Mouse (Mus musculus): ENCODE measurements around the gene Abcb10. TPM values are rescaled to one million over a fixed set of nuclear protein-coding genes. Genes with fewer than 3 reads are reported as not detected.
A peak's percentile ranks its signal among the peaks of the same experiment; 100 is the strongest.

Gene Abcb10
- polyA plus RNA-seq, 1 experiment = 2.9 TPM

DNA sequence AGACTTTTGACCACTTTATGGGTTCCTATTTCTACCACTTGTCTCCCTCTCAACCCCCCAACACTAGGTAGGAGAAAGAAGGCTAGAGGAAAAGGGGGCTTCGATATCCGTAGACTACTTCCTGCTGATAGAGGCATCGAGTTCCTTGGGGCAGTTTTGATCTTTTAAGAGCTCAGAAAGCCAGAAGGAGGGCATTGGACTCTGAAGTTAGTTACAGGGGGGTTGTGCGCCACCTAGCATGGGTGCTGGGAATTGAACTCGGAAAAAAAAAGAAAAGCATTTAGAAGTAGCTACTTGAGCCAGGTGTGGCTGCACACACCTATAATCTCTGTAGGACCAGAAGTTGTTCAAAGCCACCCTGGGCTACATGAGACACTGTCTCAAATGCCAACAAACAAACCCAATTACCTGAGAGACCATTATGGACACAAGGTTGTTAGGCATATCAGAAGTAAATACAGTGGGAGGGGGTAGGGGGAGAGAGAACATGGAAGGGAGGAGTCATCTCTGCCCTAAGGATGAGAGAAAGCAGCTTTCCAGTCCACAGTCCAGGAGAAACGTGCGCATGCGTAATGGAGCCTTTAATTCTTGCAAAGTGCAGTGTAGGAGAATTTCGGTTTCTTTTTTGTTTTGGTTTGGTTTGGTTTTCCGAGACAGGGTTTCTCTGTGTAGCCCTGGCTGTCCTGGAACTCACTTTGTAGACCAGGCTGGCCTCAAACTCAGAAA lies 32.7 kb downstream of the Abcb10 start:
- Histone ChIP-seq H3K36me3 (ENCODE audit: control insufficient read depth, insufficient read depth, low read length) (0 out of 2 replicates have a peak, but pooled peaks cover 2% of the 10 kb centered on the region), H3K27ac (ENCODE audit: control insufficient read depth, insufficient read depth, low read depth, low read length) (peak overlapping the region; percentile 62; the same call in 1 of the 2 replicates), H3K4me3 (ENCODE audit: control insufficient read depth, low read depth, low read length) (peak overlapping the region; percentile 92; the same call in 1 of the 2 replicates), H3K27me3 (ENCODE audit: control insufficient read depth, insufficient read depth, low read length) (no peaks in the 10 kb centered on the region), H3K4me1 (ENCODE audit: control insufficient read depth, insufficient read depth, low read length) (peaks cover 3% of the 10 kb centered on the region; the same call in 1 of the 2 replicates)
- no peak for TF ChIP-seq POLR2A (IDR thresholded peaks at IDR 0.05; ENCODE audit: control insufficient read depth, low read depth, low read length)
- TF ChIP-seq CTCF (IDR thresholded peaks at IDR 0.05; ENCODE audit: control insufficient read depth, insufficient read depth, insufficient replicate concordance, low read depth, low read length) = no peak

DNA sequence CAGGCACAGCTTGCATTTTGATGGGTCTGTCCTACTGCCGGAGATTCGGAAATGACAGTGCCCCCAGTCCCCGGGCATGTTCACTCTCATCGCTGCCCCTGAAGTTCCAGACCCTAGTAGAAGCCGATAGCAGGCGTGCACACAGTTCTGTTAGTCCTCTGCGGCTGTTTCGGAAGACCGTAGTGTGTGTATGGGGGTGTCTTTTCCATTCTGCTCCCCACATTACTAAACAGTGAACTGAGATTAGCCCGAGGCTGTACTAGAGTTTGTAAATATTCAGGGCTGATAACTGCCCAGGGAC lies 33.3 kb downstream of the Abcb10 start:
- 0 out of 2 replicates have a peak, but pooled peaks cover 2% of the 10 kb centered on the region for H3K36me3 ChIP-seq (ENCODE audit: control insufficient read depth, insufficient read depth, low read length)
- H3K4me1 ChIP-seq (ENCODE audit: control insufficient read depth, insufficient read depth, low read length) = peaks cover 3% of the 10 kb centered on the region; the same call in 1 of the 2 replicates
- H3K27me3 ChIP-seq (ENCODE audit: control insufficient read depth, insufficient read depth, low read length) = no peaks in the 10 kb centered on the region
- peak overlapping the region; percentile 92 for H3K4me3 ChIP-seq (ENCODE audit: control insufficient read depth, low read depth, low read length)
- H3K27ac ChIP-seq (ENCODE audit: control insufficient read depth, insufficient read depth, low read depth, low read length) = peak overlapping the region; percentile 62
- TF ChIP-seq POLR2A (IDR thresholded peaks at IDR 0.05; ENCODE audit: control insufficient read depth, low read depth, low read length) = no peak
- no peak for TF ChIP-seq CTCF (IDR thresholded peaks at IDR 0.05; ENCODE audit: control insufficient read depth, insufficient read depth, insufficient replicate concordance, low read depth, low read length)

DNA sequence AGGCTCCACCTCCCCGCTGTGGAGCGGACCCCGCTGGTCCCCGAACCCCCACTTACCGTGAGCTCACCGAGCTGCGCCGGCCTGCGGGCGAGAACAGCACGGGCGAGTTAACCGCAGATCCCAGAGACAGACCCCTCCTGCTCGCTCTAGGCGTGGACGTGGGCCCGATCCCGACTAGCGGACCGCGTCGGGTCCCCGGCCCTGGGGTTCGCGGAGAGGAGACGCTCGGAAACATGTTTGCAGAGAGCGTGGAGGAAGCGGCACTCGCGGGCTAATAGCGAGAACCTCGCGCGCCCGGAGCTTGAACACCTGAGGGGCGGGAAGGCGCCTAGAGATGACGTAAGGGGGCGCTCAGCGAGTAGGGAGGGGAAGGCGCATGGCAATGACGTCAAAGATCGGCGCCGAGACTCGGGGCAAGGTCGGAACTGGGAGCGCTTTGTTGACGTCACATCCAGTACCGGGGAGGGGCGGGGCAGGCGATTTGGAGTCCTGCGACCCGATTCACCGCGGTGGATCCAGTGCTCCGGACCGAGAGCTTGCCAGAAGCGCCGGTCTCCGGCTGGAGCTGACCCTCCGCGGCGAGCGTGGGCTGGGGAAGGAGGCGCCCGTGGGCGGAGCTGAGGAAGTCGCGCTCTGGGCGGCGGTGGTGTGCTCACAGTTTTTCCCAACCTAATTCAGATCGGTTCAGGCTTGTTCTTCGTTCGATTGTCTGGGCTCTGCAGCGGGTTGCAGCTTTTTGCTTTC lies 33.8 kb downstream of the Abcb10 start, which contains the start of gene Nup133:
TSS of gene Nup133 (minus strand) at position 324 of the 744 bp plus-strand sequence.
- TF ChIP-seq POLR2A (IDR thresholded peaks at IDR 0.05; ENCODE audit: control insufficient read depth, low read depth, low read length) = peak; percentile 54; the same call in 1 of the 2 replicates
- TF ChIP-seq CTCF (IDR thresholded peaks at IDR 0.05; ENCODE audit: control insufficient read depth, insufficient read depth, insufficient replicate concordance, low read depth, low read length) = no peak
- peak within 1 kb of the TSS; percentile 65 for H3K27ac ChIP-seq (ENCODE audit: control insufficient read depth, insufficient read depth, low read depth, low read length)
- H3K27me3 ChIP-seq (ENCODE audit: control insufficient read depth, insufficient read depth, low read length) = no peaks in the 10 kb centered on the region
- H3K4me3 ChIP-seq (ENCODE audit: control insufficient read depth, low read depth, low read length) = peak within 1 kb of the TSS; percentile 92
- peaks cover 2% of the 10 kb centered on the region; the same call in 1 of the 2 replicates for H3K36me3 ChIP-seq (ENCODE audit: control insufficient read depth, insufficient read depth, low read length)
- H3K4me1 ChIP-seq (ENCODE audit: control insufficient read depth, insufficient read depth, low read length) = peaks cover 3% of the 10 kb centered on the region; the same call in 1 of the 2 replicates

DNA sequence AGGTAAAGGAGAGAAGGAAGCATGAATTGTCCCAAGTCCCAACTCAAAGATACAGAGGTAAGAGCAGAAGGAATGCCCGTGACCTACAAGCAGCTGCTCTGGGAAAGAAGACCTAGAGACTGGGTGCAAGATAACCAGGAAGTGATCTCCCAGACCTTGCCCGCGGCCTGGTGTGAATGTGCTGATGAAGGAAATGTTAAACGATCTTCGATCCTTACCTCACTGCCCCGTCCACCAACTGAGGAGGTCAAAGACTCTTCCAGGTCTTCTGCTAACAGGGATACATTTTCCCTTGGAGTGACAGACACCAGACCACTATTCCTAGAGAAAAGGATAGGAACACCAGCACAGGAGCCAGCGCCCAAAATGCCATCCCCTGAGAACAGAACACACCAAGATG lies 53.9 kb downstream of the Abcb10 start:
- H3K36me3 ChIP-seq (ENCODE audit: control insufficient read depth, insufficient read depth, low read length) = no peaks in the 10 kb centered on the region; the same call in none of the 2 replicates
- no peaks in the 10 kb centered on the region; the same call in 1 of the 2 replicates for H3K4me1 ChIP-seq (ENCODE audit: control insufficient read depth, insufficient read depth, low read length)
- no peaks in the 10 kb centered on the region for H3K27me3 ChIP-seq (ENCODE audit: control insufficient read depth, insufficient read depth, low read length)
- no peak overlapping the region for H3K27ac ChIP-seq (ENCODE audit: control insufficient read depth, insufficient read depth, low read depth, low read length)
- TF ChIP-seq CTCF (IDR thresholded peaks at IDR 0.05; ENCODE audit: control insufficient read depth, insufficient read depth, insufficient replicate concordance, low read depth, low read length) (no peak), POLR2A (IDR thresholded peaks at IDR 0.05; ENCODE audit: control insufficient read depth, low read depth, low read length) (no peak)
- no peak overlapping the region for H3K4me3 ChIP-seq (ENCODE audit: control insufficient read depth, low read depth, low read length)

DNA sequence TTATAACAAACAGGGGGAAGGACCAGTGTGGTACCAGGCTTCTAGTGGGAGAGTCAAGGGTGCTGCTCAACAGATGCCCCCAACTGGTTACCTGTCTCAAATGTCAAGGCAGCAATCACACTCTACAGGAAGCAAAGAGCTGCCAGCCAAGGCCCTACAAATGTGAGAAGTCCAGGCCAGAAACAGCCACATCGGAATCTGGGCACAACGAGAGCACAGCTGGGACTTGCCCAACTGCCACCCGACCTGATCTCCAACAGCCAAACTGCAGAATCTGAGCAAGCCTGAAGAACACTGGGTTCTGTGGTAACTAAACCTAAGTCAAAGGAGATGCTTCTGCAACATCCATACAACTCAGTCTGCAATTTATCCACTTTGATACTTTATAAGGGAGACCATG lies 57.3 kb downstream of the Abcb10 start:
- peak overlapping the region; percentile 84 for H3K4me3 ChIP-seq (ENCODE audit: control insufficient read depth, low read depth, low read length)
- H3K36me3 ChIP-seq (ENCODE audit: control insufficient read depth, insufficient read depth, low read length) = peaks cover 3% of the 10 kb centered on the region
- no peaks in the 10 kb centered on the region for H3K27me3 ChIP-seq (ENCODE audit: control insufficient read depth, insufficient read depth, low read length)
- peak overlapping the region; percentile 85 for H3K27ac ChIP-seq (ENCODE audit: control insufficient read depth, insufficient read depth, low read depth, low read length)
- H3K4me1 ChIP-seq (ENCODE audit: control insufficient read depth, insufficient read depth, low read length) = no peaks in the 10 kb centered on the region; the same call in 1 of the 2 replicates
- TF ChIP-seq POLR2A (IDR thresholded peaks at IDR 0.05; ENCODE audit: control insufficient read depth, low read depth, low read length) (no peak; the same call in 1 of the 2 replicates), CTCF (IDR thresholded peaks at IDR 0.05; ENCODE audit: control insufficient read depth, insufficient read depth, insufficient replicate concordance, low read depth, low read length) (no peak)

DNA sequence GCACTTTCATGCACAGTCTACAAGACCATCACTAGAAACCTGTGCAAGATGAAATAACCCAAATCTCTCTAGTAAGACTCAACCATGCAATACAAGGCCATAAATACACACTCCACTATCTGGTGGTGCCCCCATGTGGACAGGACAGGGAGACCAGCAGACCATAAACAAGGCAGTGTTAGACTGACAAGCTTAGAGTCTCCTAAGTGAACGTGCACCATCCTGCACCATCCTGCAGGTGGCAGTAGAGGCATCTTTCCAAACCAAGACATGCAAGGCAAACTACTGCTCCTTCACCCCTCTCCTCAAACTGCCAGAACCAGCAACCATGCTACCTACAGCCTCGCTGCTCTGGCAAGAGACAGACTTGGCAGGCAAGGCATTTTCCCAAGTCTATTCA lies 58.2 kb downstream of the Abcb10 start:
- peak; percentile 87; the same call in 1 of the 2 replicates for TF ChIP-seq CTCF (IDR thresholded peaks at IDR 0.05; ENCODE audit: control insufficient read depth, insufficient read depth, insufficient replicate concordance, low read depth, low read length)
- TF ChIP-seq POLR2A (IDR thresholded peaks at IDR 0.05; ENCODE audit: control insufficient read depth, low read depth, low read length) = no peak

DNA sequence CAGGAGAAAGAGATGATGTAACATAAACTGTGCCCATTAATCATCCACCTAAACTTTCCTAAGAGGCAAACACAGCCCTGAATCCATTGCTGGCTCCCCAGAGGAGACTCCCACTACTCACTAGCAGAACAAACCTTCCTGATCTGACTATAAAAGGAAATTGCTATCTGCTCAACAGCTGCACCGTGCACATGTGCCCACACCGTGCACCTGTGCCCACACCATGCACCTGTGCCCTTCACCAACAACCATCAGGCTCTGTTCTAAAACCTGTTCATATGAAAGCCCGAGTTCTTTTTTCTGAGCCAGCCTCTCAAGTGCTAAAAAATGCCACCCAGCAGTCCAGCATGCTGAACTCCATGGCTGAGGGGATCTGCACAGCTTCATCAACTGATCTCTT lies 68.3 kb downstream of the Abcb10 start:
- Histone ChIP-seq H3K27me3 (ENCODE audit: control insufficient read depth, insufficient read depth, low read length) (no peaks in the 10 kb centered on the region), H3K27ac (ENCODE audit: control insufficient read depth, insufficient read depth, low read depth, low read length) (no peak overlapping the region), H3K4me3 (ENCODE audit: control insufficient read depth, low read depth, low read length) (no peak overlapping the region), H3K4me1 (ENCODE audit: control insufficient read depth, insufficient read depth, low read length) (no peaks in the 10 kb centered on the region), H3K36me3 (ENCODE audit: control insufficient read depth, insufficient read depth, low read length) (peaks cover 7% of the 10 kb centered on the region)
- TF ChIP-seq CTCF (IDR thresholded peaks at IDR 0.05; ENCODE audit: control insufficient read depth, insufficient read depth, insufficient replicate concordance, low read depth, low read length) (no peak), POLR2A (IDR thresholded peaks at IDR 0.05; ENCODE audit: control insufficient read depth, low read depth, low read length) (no peak)

More for the DNA sequence above, 58.2 kb downstream of the Abcb10 start:
- Histone ChIP-seq H3K4me1 (ENCODE audit: control insufficient read depth, insufficient read depth, low read length) (no peaks in the 10 kb centered on the region; the same call in 1 of the 2 replicates), H3K27ac (ENCODE audit: control insufficient read depth, insufficient read depth, low read depth, low read length) (no peak overlapping the region), H3K36me3 (ENCODE audit: control insufficient read depth, insufficient read depth, low read length) (peaks cover 3% of the 10 kb centered on the region), H3K4me3 (ENCODE audit: control insufficient read depth, low read depth, low read length) (peak overlapping the region; percentile 81), H3K27me3 (ENCODE audit: control insufficient read depth, insufficient read depth, low read length) (no peaks in the 10 kb centered on the region)
